Mouse (Mus musculus): ENCODE data around the gene Mapk10.

Mapk10 gene

GRCm38 (mm10) chr5:102868196-102868595 is 342.9 kb downstream of the Mapk10 start:
- no peak for DNase-seq (ENCODE audit: low read depth, low spot score)

- DNase-seq (ENCODE audit: low read depth, low spot score) = no peak
These were observed 351.4 kb downstream of the Mapk10 start for GRCm38 (mm10) chr5:102859749-102860148.

GRCm38 (mm10) chr5:102858047-102858446 is 353.1 kb downstream of the Mapk10 start:
- no peak for DNase-seq (ENCODE audit: low read depth, low spot score)

All from brain, embryonic 18.5 days (tissue).